Mouse (Mus musculus) megakaryocyte, embryonic 14.5 days (primary cell): ENCODE data around the gene Smarcd1.

Experiments used
- FLI1 ChIP-seq: IDR thresholded peaks from 2 replicates; pipeline ENCODE4 v1.6.1; 2012; ENCODE audit warnings: low read length, inconsistent platforms, mixed read lengths
- GATA1 ChIP-seq: IDR thresholded peaks from 3 replicates; pipeline ENCODE4 v1.6.1; 2012; ENCODE audit warnings: mixed read lengths, low read length, inconsistent platforms, borderline replicate concordance

DNA sequence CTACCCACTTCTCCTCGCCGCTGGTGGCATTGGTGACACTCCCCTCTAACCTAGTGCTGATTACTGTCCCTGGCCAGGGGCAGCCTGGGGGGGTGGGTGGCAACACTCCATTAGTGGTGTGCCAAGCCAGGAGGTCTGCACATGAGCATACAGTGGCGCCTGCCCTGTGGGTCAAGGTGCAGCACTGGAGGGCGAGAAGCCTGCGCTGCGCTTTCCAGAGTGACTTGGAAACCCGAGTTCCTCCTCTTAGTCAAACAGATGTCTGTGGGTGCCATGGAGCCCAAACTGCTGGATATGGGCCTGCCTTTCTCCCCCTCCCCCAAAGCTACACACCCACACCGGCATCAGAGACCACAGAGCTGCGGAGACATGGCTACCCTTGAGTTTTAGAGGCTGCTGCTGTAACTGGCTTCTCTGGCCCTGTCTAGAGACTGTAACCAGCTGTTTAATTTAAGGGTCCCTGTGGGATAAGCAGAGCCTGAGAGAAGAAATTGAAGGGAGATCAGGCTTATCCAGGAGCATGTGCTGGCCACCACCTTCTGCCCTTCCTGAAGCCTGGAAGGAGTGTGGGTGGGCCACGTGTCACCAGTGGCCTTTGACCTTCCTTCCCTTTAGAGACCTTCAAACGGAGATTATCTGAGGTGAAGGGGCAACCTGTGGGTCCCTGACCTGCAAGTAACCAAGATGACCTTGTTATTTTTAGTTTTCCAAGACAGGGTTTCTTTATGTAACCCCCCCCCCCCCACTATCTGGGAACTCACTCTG lies 14.2 kb downstream of the Smarcd1 start:
- TF ChIP-seq GATA1 (no peak), FLI1 (no peak)
